Mouse (Mus musculus): ENCODE measurements around the gene Ankrd17. TPM values are rescaled to one million over a fixed set of nuclear protein-coding genes. Genes with fewer than 3 reads are reported as not detected.
"Not testable (repeated sequence)": the region's sequence is repeated elsewhere in the genome, so short reads cannot be mapped to it uniquely, and the experiment has no call there.

Ankrd17 gene
- polyA plus RNA-seq, 1 experiment, result 47.1 TPM

DNA sequence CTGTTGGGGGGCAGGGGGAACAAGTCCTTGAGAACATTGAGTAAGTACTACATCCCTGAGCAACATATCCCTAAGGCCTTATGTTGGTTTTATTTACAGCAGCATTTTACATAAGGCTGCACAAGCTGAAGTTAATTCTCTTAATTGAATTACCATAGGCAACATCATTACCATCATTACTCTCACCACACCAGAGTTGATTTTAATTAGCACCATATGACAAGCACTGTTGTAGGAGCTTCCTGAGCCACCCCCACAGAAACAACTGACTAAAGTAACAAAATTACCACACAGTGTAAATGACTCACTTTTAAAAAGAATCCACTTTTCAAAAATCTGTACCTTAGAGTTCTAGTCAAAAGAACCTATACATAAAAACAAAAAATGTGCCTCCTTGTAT is 76.5 kb downstream of the Ankrd17 start:
- TF ChIP-seq CTCF (IDR thresholded peaks at IDR 0.05; ENCODE audit: borderline replicate concordance, control insufficient read depth, extremely low read depth, insufficient read depth, low read length, poor library complexity) (no peak), POLR2A (IDR thresholded peaks at IDR 0.05; ENCODE audit: control insufficient read depth, extremely low read depth, insufficient read depth, low read length, poor library complexity) (no peak)
- DNase-seq, result no peak
- H3K36me3 ChIP-seq (ENCODE audit: control insufficient read depth, insufficient read depth, low read length), result peaks cover 70% of the 10 kb centered on the region
- no peak overlapping the region for H3K4me3 ChIP-seq (ENCODE audit: control insufficient read depth, insufficient read depth, low read length)
- H3K4me1 ChIP-seq (replicated peaks; ENCODE audit: control insufficient read depth, insufficient read depth, low read length), result no peaks in the 10 kb centered on the region
- no peaks in the 10 kb centered on the region for H3K27me3 ChIP-seq (ENCODE audit: control insufficient read depth, insufficient read depth, low read length)
- no peak overlapping the region for H3K27ac ChIP-seq (ENCODE audit: control insufficient read depth, insufficient read depth, low read length)

GRCm38 (mm10) chr5:90286559-90286958 is 79.8 kb downstream of the Ankrd17 start:
- peaks cover 68% of the 10 kb centered on the region for H3K36me3 ChIP-seq (ENCODE audit: control insufficient read depth, insufficient read depth, low read length)
- peak; percentile 62 for DNase-seq
- H3K4me3 ChIP-seq (ENCODE audit: control insufficient read depth, insufficient read depth, low read length), result no peak overlapping the region
- 81% methylated on average over 2 of the region's 2 CpGs for WGBS
- no peaks in the 10 kb centered on the region for H3K4me1 ChIP-seq (replicated peaks; ENCODE audit: control insufficient read depth, insufficient read depth, low read length)
- TF ChIP-seq POLR2A (IDR thresholded peaks at IDR 0.05; ENCODE audit: control insufficient read depth, extremely low read depth, insufficient read depth, low read length, poor library complexity), result no peak
- no peak for TF ChIP-seq CTCF (IDR thresholded peaks at IDR 0.05; ENCODE audit: borderline replicate concordance, control insufficient read depth, extremely low read depth, insufficient read depth, low read length, poor library complexity)
- no peak overlapping the region for H3K27ac ChIP-seq (ENCODE audit: control insufficient read depth, insufficient read depth, low read length)
- H3K27me3 ChIP-seq (ENCODE audit: control insufficient read depth, insufficient read depth, low read length), result no peaks in the 10 kb centered on the region

DNA sequence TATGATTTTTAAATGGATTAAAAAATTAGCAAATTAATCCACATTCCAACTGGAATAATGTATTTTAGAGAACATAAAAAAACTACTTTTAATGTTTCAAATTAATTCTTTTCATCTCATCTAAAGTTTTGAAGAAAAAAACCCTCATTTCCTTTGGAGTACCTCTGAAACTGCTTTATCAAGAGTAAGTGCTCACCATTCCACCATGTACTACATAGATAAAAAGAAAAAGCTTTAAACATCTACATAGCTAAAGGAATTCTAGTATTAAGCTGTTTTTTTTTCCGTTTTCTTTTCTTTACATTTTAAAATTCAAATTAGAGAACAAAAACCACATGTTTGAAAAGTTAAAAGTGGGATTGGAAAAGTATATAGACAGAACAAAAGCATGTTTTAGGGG is 86.3 kb downstream of the Ankrd17 start:
- Histone ChIP-seq H3K27ac (ENCODE audit: control insufficient read depth, insufficient read depth, low read length) (no peak overlapping the region), H3K36me3 (ENCODE audit: control insufficient read depth, insufficient read depth, low read length) (peaks cover 46% of the 10 kb centered on the region), H3K4me1 (replicated peaks; ENCODE audit: control insufficient read depth, insufficient read depth, low read length) (no peaks in the 10 kb centered on the region), H3K4me3 (ENCODE audit: control insufficient read depth, insufficient read depth, low read length) (no peak overlapping the region), H3K27me3 (ENCODE audit: control insufficient read depth, insufficient read depth, low read length) (no peaks in the 10 kb centered on the region)
- no peak for DNase-seq
- TF ChIP-seq POLR2A (IDR thresholded peaks at IDR 0.05; ENCODE audit: control insufficient read depth, extremely low read depth, insufficient read depth, low read length, poor library complexity), result no peak
- TF ChIP-seq CTCF (IDR thresholded peaks at IDR 0.05; ENCODE audit: borderline replicate concordance, control insufficient read depth, extremely low read depth, insufficient read depth, low read length, poor library complexity), result no peak
- WGBS, result 92% methylated on average over 1 of the region's 1 CpGs

DNA sequence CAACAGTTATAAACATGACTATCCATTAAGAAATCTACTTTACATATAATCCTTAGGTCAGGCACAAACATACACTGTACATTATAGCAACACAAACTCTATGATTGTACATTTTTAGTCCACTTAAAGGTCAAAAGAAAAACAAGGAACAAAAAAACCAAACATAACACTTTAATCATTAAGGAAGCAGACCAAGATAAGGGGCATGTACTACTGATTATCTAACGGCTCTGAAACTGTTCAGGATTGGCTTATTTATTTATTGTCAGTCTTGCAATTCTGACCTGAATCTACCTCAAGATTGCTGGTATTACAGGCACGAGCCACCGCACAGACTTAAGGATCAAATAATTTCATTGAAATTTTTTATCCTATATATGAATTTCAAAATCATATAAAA is 87.0 kb downstream of the Ankrd17 start:
- no peaks in the 10 kb centered on the region for H3K4me1 ChIP-seq (replicated peaks; ENCODE audit: control insufficient read depth, insufficient read depth, low read length)
- 93% methylated on average over 3 of the region's 3 CpGs for WGBS
- H3K36me3 ChIP-seq (ENCODE audit: control insufficient read depth, insufficient read depth, low read length), result peaks cover 44% of the 10 kb centered on the region
- no peaks in the 10 kb centered on the region for H3K27me3 ChIP-seq (ENCODE audit: control insufficient read depth, insufficient read depth, low read length)
- TF ChIP-seq POLR2A (IDR thresholded peaks at IDR 0.05; ENCODE audit: control insufficient read depth, extremely low read depth, insufficient read depth, low read length, poor library complexity), result no peak
- TF ChIP-seq CTCF (IDR thresholded peaks at IDR 0.05; ENCODE audit: borderline replicate concordance, control insufficient read depth, extremely low read depth, insufficient read depth, low read length, poor library complexity), result no peak
- no peak for DNase-seq
- no peak overlapping the region for H3K27ac ChIP-seq (ENCODE audit: control insufficient read depth, insufficient read depth, low read length)
- no peak overlapping the region for H3K4me3 ChIP-seq (ENCODE audit: control insufficient read depth, insufficient read depth, low read length)

GRCm38 (mm10) chr5:90277443-90277842 is 88.9 kb downstream of the Ankrd17 start:
- Histone ChIP-seq H3K27ac (ENCODE audit: control insufficient read depth, insufficient read depth, low read length) (no peak overlapping the region), H3K4me3 (ENCODE audit: control insufficient read depth, insufficient read depth, low read length) (no peak overlapping the region), H3K4me1 (replicated peaks; ENCODE audit: control insufficient read depth, insufficient read depth, low read length) (no peaks in the 10 kb centered on the region), H3K27me3 (ENCODE audit: control insufficient read depth, insufficient read depth, low read length) (no peaks in the 10 kb centered on the region), H3K36me3 (ENCODE audit: control insufficient read depth, insufficient read depth, low read length) (peaks cover 36% of the 10 kb centered on the region)
- TF ChIP-seq CTCF (IDR thresholded peaks at IDR 0.05; ENCODE audit: borderline replicate concordance, control insufficient read depth, extremely low read depth, insufficient read depth, low read length, poor library complexity) (no peak), POLR2A (IDR thresholded peaks at IDR 0.05; ENCODE audit: control insufficient read depth, extremely low read depth, insufficient read depth, low read length, poor library complexity) (no peak)
- WGBS, result 98% methylated on average over 1 of the region's 1 CpGs
- DNase-seq, result no peak

GRCm38 (mm10) chr5:90274806-90275205 is 91.6 kb downstream of the Ankrd17 start:
- no peak for DNase-seq
- WGBS, result 95% methylated on average over 1 of the region's 1 CpGs
- no peaks in the 10 kb centered on the region for H3K4me1 ChIP-seq (replicated peaks; ENCODE audit: control insufficient read depth, insufficient read depth, low read length)
- no peak overlapping the region for H3K4me3 ChIP-seq (ENCODE audit: control insufficient read depth, insufficient read depth, low read length)
- H3K27me3 ChIP-seq (ENCODE audit: control insufficient read depth, insufficient read depth, low read length), result no peaks in the 10 kb centered on the region
- no peak overlapping the region for H3K27ac ChIP-seq (ENCODE audit: control insufficient read depth, insufficient read depth, low read length)
- TF ChIP-seq CTCF (IDR thresholded peaks at IDR 0.05; ENCODE audit: borderline replicate concordance, control insufficient read depth, extremely low read depth, insufficient read depth, low read length, poor library complexity) (no peak), POLR2A (IDR thresholded peaks at IDR 0.05; ENCODE audit: control insufficient read depth, extremely low read depth, insufficient read depth, low read length, poor library complexity) (no peak)
- H3K36me3 ChIP-seq (ENCODE audit: control insufficient read depth, insufficient read depth, low read length), result peaks cover 36% of the 10 kb centered on the region

- DNase-seq; H3K4me1 ChIP-seq (replicated peaks; ENCODE audit: control insufficient read depth, insufficient read depth, low read length); H3K27me3 ChIP-seq (ENCODE audit: control insufficient read depth, insufficient read depth, low read length); H3K27ac ChIP-seq (ENCODE audit: control insufficient read depth, insufficient read depth, low read length); H3K4me3 ChIP-seq (ENCODE audit: control insufficient read depth, insufficient read depth, low read length): not testable (repeated sequence)
- H3K36me3 ChIP-seq (ENCODE audit: control insufficient read depth, insufficient read depth, low read length), result peaks cover 73% of the 10 kb centered on the region
- WGBS, result 84% methylated on average over 2 of the region's 2 CpGs
These were observed 104.1 kb downstream of the Ankrd17 start for GRCm38 (mm10) chr5:90262230-90262629.

Measured in thymus, adult 2 months (tissue).